Mouse (Mus musculus) heart, embryonic 13.5 days (tissue): Measurements from ENCODE around the gene Bcl6. TPM values are rescaled to one million over a fixed set of nuclear protein-coding genes. Genes with fewer than 3 reads are reported as not detected.
A peak's percentile ranks its signal among the peaks of the same experiment; 100 is the strongest.

Source experiments
- ATAC-seq: fragments of 200-750 bp; cut with Nextera tagmentation; 2 replicates; pipeline ENCODE4 v1.8.0; 2017; ENCODE audit warnings: moderate TSS enrichment; ENCODE audit not compliant: insufficient number of reproducible peaks, low FRiP score, low TSS enrichment; ENCODE audit errors: extremely low read depth
- H3K27ac ChIP-seq: fragments of 300-500 bp; sonication (generic); replicated peaks from 2 replicates; pipeline ENCODE4 v1.5.1; 2015; ENCODE audit warnings: moderate library complexity, mild to moderate bottlenecking, inconsistent platforms
- H3K27me3 ChIP-seq: fragments of 300-500 bp; sonication (generic); replicated peaks from 2 replicates; pipeline ENCODE4 v1.6.1; 2015; ENCODE audit warnings: mild to moderate bottlenecking, inconsistent platforms
- H3K36me3 ChIP-seq: fragments of 300-500 bp; sonication (generic); 2 replicates; pipeline ENCODE4 v1.6.1; 2015; ENCODE audit warnings: mild to moderate bottlenecking, inconsistent platforms
- H3K4me1 ChIP-seq: fragments of 300-500 bp; sonication (generic); 2 replicates; pipeline ENCODE4 v1.6.1; 2015; ENCODE audit warnings: inconsistent platforms
- H3K4me2 ChIP-seq: fragments of 300-500 bp; sonication (generic); 2 replicates; pipeline ENCODE4 v1.6.1; 2015; ENCODE audit warnings: inconsistent platforms, mild to moderate bottlenecking, moderate library complexity
- H3K4me3 ChIP-seq: fragments of 300-500 bp; sonication (generic); 2 replicates; pipeline ENCODE4 v1.5.1; 2015; ENCODE audit warnings: moderate library complexity, mild to moderate bottlenecking, inconsistent platforms
- H3K9ac ChIP-seq: fragments of 300-500 bp; sonication (generic); 2 replicates; pipeline ENCODE4 v1.6.1; 2015; ENCODE audit warnings: inconsistent platforms, mild to moderate bottlenecking, moderate library complexity
- H3K9me3 ChIP-seq: fragments of 300-500 bp; sonication (generic); 2 replicates; pipeline ENCODE4 v1.6.1; 2016; ENCODE audit warnings: inconsistent platforms
- WGBS: fragments of 180-500 bp; shearing (Covaris S2); methylation state at CpG from one replicate; pipeline ENCODE4 v1.1.7; 2015; ENCODE audit warnings: mixed read lengths; 5-methylcytosine and 5-hydroxymethylcytosine counted together
- polyA plus RNA-seq: library from polyadenylated mRNA; unstranded; fragments of >200 nt; fragmentation: Nextera tagmentation; extraction: Ambion mirVana; gene quantifications from 2 replicates; pipeline ENCODE4 v1.2.1, GENCODE M21; 2015

Gene Bcl6
- polyA plus RNA-seq, 1 experiment from 2014 or later = 0.29 TPM

DNA sequence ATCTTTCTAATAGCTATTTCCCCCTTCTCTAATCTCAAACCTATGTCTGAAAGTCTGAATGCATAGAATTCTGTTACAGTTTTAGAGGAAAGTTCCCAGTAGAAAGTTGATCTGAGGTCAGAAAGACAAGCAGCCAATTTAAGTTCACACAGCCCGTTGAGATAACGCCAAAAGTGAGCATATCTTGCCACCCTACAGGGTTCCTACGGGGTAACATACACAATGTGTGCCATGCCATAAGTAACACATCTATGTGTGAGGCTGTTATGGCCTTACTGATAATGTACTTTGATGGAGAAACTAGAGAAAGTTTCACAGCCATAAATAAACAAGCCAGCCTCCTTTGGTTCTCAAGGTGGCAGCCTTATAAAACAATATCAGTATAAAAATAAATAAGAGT is 25.7 kb upstream of the Bcl6 start:
- H3K9ac ChIP-seq = no peak overlapping the region
- H3K4me1 ChIP-seq = no peaks in the 10 kb centered on the region
- H3K27ac ChIP-seq = no peak overlapping the region
- H3K36me3 ChIP-seq = no peaks in the 10 kb centered on the region
- H3K4me2 ChIP-seq = no peak overlapping the region
- H3K4me3 ChIP-seq = no peak overlapping the region
- 0 out of 2 replicates have a peak, but pooled peaks cover 4% of the 10 kb centered on the region for H3K27me3 ChIP-seq
- no peak for ATAC-seq
- no peaks in the 10 kb centered on the region for H3K9me3 ChIP-seq
- WGBS = 35% methylated on average over 3 of the region's 3 CpGs

DNA sequence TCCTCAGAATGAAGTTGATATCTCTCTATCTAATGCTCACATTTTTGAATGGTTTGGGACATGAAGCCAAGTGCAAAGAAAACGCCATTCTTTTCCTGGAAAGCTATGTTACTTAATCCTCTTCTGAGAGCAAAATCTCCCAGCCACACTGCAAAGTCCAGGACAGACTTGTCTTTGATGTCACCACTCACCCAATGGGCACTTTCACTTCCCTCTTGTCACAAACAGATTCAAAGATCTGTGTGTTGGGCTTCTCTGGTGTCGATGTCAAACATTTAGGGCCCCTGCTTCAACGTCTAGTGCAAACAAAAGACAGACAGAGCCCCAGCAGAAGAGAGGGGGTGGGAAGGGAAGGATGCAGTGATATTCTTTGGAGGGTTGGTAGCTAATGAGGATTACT is 23.4 kb upstream of the Bcl6 start:
- H3K9me3 ChIP-seq = no peaks in the 10 kb centered on the region
- no peak overlapping the region for H3K4me3 ChIP-seq
- 32% methylated on average over 3 of the region's 3 CpGs for WGBS
- H3K9ac ChIP-seq = no peak overlapping the region
- 0 out of 2 replicates have a peak, but pooled peaks cover 4% of the 10 kb centered on the region for H3K27me3 ChIP-seq
- H3K4me1 ChIP-seq = no peaks in the 10 kb centered on the region
- H3K4me2 ChIP-seq = no peak overlapping the region
- no peak overlapping the region for H3K27ac ChIP-seq
- no peak for ATAC-seq
- no peaks in the 10 kb centered on the region for H3K36me3 ChIP-seq

DNA sequence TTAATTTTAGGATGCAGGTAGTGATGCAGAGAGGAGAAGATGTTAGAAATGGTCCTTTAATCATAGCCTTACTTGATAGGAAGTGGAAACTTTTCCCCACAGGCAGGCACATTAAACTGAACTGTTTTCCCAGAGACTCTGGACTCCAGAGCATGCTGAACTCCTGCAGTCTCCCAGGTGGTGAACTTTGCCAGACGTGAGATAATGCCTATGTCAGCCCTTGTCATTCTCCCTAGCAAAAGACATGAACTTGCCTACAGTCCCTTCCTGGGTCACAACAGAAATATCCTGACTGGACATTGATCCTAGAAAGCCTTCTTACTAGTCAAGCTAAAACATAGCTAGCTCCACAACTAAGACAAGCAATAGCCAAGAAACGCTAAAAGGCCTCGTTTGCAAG is 22.7 kb upstream of the Bcl6 start:
- no peaks in the 10 kb centered on the region for H3K4me1 ChIP-seq
- 66% methylated on average over 3 of the region's 3 CpGs for WGBS
- H3K27ac ChIP-seq = no peak overlapping the region
- no peak overlapping the region for H3K9ac ChIP-seq
- no peak overlapping the region for H3K4me2 ChIP-seq
- H3K9me3 ChIP-seq = no peaks in the 10 kb centered on the region
- H3K27me3 ChIP-seq = 0 out of 2 replicates have a peak, but pooled peaks cover 2% of the 10 kb centered on the region
- no peak for ATAC-seq
- H3K36me3 ChIP-seq = no peaks in the 10 kb centered on the region
- H3K4me3 ChIP-seq = no peak overlapping the region

DNA sequence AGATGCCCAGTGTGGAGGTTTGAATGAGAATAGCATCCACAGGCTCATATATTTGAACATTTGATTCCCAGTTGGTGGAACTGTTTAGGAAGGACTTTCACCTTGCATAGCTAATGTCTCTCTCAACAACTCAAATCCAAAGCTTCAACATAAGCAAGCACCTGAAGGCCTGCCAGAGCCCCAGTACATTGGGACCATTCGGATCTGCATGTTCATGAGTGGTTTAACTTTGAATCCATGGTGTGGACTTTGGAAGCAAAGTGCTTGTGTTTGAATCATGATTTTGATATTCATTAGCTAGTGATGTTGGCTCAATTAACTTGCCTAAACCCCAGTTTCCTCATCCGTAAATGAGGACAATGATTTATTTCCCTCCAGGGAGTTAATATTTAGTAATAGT is 21.2 kb upstream of the Bcl6 start:
- Histone ChIP-seq H3K27ac (no peak overlapping the region), H3K36me3 (no peaks in the 10 kb centered on the region), H3K4me1 (no peaks in the 10 kb centered on the region), H3K9ac (no peak overlapping the region), H3K4me2 (no peak overlapping the region), H3K27me3 (no peaks in the 10 kb centered on the region), H3K4me3 (no peak overlapping the region), H3K9me3 (no peaks in the 10 kb centered on the region)
- ATAC-seq = no peak
- 81% methylated on average over 2 of the region's 2 CpGs for WGBS

DNA sequence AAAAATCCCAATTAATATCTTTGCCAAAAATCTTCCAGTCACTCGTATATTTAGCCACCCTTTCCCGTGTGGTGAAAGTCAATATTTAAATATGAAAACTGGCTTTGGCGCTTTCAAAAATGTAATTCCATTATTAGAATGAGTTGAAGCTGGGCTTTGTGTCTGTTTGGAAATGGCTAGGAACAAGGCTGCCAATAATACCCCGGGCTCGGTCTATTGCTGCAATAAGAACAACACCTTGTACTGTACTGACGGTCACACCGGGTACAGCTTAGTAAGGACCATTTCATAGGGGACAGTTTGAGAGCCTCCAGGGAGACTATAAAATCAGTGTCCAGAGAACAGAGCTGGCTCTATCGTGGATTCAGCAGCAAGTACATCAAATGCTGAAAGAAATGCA is 17.3 kb upstream of the Bcl6 start:
- Histone ChIP-seq H3K36me3 (no peaks in the 10 kb centered on the region), H3K9me3 (no peaks in the 10 kb centered on the region), H3K4me3 (no peak overlapping the region), H3K4me2 (no peak overlapping the region), H3K27me3 (no peaks in the 10 kb centered on the region), H3K9ac (no peak overlapping the region), H3K27ac (no peak overlapping the region), H3K4me1 (no peaks in the 10 kb centered on the region)
- no peak for ATAC-seq
- 81% methylated on average over 8 of the region's 8 CpGs for WGBS

DNA sequence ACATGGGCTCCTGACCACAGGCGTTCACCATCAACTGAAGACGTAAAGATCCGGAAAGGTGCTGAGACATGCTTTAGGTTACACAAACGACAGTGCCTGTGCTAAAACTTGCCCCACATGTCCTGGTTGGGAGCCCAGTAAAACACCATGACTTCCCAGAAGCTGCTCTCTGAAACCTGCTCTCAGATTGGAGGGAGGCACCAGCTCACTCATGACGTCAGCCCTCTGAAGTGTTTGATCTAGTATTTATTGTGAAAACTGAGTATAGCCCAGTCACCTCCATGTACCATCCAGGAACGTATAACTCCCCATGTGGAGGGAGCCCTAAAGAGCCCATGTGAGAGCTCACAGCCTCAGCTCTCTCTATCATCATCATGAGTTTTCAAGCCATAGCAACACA is 9.3 kb upstream of the Bcl6 start:
- WGBS = 78% methylated on average over 6 of the region's 6 CpGs
- Histone ChIP-seq H3K36me3 (no peaks in the 10 kb centered on the region), H3K4me3 (no peak overlapping the region), H3K9ac (no peak overlapping the region), H3K4me2 (no peak overlapping the region), H3K4me1 (peaks cover 9% of the 10 kb centered on the region), H3K9me3 (no peaks in the 10 kb centered on the region), H3K27ac (no peak overlapping the region), H3K27me3 (no peaks in the 10 kb centered on the region; the same call in 1 of the 2 replicates)
- ATAC-seq = no peak

DNA sequence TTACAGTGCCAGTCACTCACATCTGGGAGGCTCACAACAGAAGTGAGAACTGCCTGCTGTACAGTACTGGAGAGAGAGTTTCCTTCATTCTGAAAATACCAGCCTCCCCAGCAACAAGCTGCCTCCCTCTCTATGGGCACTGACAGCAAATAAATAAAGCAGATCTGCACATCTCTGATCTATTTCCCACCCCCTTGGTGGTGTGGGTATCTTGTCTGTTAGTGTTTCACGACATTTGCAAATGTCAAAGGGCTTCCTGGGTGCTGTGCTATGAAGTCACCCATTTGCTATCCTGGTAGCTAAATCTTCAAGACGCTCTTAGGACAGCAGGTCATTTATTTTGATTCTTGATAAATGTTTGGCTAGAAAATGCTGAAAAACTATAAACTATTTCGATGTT is 8.6 kb upstream of the Bcl6 start:
- Histone ChIP-seq H3K4me2 (no peak overlapping the region), H3K9me3 (no peaks in the 10 kb centered on the region), H3K4me3 (no peak overlapping the region), H3K4me1 (peaks cover 9% of the 10 kb centered on the region), H3K27me3 (no peaks in the 10 kb centered on the region; the same call in 1 of the 2 replicates), H3K27ac (no peak overlapping the region), H3K36me3 (no peaks in the 10 kb centered on the region), H3K9ac (no peak overlapping the region)
- WGBS = 57% methylated on average over 3 of the region's 3 CpGs
- ATAC-seq = no peak

DNA sequence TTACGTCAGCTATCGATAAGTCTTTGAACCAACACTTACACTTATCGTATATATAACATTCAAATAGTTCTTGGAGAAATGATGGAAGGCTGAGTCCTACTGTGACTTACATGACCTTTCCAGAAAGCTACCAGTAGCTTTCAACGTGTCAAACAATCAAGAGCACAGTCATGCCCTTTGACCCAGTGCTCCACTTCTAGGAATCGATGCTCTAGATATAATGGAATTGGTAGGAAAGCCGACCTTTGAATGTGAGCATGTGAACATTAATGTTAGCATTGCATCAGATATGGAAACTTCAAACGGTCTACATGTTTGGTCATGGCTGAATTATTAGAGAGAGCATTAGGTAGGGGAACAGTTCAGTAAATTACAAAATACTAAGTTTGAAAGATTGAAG is 7.7 kb upstream of the Bcl6 start:
- H3K4me1 ChIP-seq = peaks cover 11% of the 10 kb centered on the region
- H3K4me2 ChIP-seq = no peak overlapping the region
- H3K4me3 ChIP-seq = no peak overlapping the region
- no peak overlapping the region for H3K27ac ChIP-seq
- WGBS = 77% methylated on average over 7 of the region's 7 CpGs
- no peak overlapping the region for H3K9ac ChIP-seq
- no peaks in the 10 kb centered on the region for H3K9me3 ChIP-seq
- no peak for ATAC-seq
- no peaks in the 10 kb centered on the region for H3K36me3 ChIP-seq
- no peaks in the 10 kb centered on the region; the same call in 1 of the 2 replicates for H3K27me3 ChIP-seq

DNA sequence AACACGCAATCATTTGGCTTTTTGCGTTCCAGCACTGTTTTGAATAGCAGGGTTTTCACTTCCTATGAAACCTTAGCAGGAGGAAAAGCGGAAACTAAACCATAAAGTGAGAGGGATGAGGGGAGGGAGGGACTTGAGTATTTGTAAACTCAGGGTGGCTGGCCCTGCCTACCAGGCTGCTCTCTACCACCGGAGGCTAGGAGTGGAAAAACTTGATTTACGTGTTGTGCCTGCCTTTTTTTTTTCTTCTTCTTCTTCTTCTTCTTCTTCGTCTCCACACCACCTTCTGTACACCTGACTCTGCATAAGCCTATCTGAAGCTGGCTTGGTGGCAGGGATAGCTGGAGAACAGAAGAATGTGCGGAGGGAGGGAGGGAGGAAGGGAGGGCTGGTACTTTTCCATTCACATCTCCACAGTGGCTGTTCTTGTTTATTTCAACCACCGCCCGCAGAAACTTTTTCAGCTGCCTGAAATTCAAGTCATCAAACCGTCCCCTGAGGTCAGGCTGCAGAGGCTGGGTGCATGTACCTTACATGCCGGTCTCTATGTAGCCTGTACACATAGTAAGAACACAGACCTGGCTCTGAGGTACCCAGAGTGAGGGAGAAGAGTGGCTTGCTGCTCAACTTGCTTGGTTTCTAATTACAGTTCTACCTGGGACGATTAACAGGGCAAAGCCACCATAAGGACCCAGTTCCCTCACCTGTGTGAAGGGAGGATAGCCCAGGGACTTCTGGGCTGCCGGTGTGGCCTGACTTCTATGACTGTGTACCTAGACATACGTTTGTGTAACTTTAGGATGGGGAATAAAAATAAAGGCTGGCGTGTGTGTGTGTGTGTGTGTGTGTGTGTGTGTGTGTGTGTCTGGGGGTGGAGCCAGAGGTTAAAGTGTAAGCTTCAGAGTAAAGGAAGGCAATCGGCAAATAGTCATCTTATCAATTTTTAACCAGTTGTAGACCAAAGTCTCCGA is 5.0 kb upstream of the Bcl6 start:
- Histone ChIP-seq H3K27me3 (no peaks in the 10 kb centered on the region), H3K9ac (peak overlapping the region; percentile 48; the same call in 1 of the 2 replicates), H3K27ac (0 out of 2 replicates have a peak overlapping the region, but pooled peaks have one; percentile 5), H3K9me3 (no peaks in the 10 kb centered on the region), H3K4me2 (peak overlapping the region; percentile 14), H3K4me3 (no peak overlapping the region), H3K36me3 (no peaks in the 10 kb centered on the region), H3K4me1 (peaks cover 28% of the 10 kb centered on the region)
- WGBS = 44% methylated on average over 17 of the region's 17 CpGs
- ATAC-seq = no peak

DNA sequence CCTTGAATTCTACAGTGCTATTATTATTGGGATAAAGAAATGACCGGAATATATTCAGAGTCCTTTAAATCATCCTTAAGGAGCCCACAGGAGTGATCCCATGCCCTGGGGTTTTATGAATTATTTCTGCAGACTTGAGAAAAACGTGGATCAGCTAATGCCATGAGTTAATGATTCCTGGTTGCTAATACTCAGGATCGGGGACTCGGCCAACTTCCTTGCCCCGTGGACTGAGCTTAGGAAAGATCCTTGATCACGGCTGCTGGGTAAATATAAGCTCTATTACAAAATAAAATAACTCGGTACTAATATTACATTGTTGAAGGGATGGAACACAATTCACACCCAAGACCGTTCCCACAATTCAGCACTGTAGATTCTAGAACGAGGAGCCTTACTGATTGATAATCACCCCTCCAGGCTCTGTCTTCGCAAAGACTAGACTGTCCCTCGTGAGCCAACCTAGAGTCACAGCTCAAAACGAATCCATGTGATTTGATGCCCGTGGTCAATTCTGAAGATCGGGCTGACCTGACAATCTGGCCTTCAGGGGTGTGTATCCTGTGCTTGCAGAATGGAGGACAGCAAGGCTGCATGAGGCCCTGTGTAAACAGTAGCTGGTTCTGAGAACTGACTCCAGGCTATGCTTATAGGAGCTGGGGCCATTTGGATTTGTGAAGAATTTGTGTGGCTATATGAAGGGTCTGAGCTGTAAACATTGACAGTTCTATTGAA is 3.4 kb upstream of the Bcl6 start:
- Histone ChIP-seq H3K36me3 (no peaks in the 10 kb centered on the region), H3K9ac (no peak overlapping the region), H3K4me1 (peaks cover 31% of the 10 kb centered on the region), H3K4me2 (no peak overlapping the region), H3K9me3 (no peaks in the 10 kb centered on the region), H3K4me3 (no peak overlapping the region), H3K27ac (no peak overlapping the region), H3K27me3 (no peaks in the 10 kb centered on the region)
- no peak for ATAC-seq
- 87% methylated on average over 14 of the region's 14 CpGs for WGBS

DNA sequence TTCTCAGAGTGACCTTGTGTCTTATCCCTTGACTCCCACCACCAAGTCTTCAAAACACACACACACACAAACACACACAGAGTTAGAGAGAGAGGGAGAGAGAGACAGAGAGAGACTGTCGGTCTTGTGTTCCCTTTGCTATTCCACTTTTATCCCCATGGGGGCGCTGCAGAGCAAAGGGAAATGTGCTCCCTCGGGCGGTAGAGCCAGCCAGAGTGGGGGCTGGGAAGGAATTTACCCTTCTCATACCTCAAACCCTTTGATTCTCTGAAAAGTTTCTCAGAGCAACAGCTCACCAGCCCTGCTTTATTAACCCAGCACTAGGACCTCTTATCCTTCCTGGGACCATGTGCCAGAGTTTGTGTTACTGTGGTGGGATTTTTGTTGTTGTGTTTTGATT is 2.5 kb upstream of the Bcl6 start:
- 2% methylated on average over 4 of the region's 4 CpGs for WGBS
- ATAC-seq = no peak
- Histone ChIP-seq H3K4me2 (peak overlapping the region; percentile 99; the same call in 1 of the 2 replicates), H3K4me3 (no peak overlapping the region), H3K9me3 (no peaks in the 10 kb centered on the region), H3K27ac (no peak overlapping the region), H3K27me3 (no peaks in the 10 kb centered on the region), H3K4me1 (peaks cover 39% of the 10 kb centered on the region), H3K36me3 (no peaks in the 10 kb centered on the region), H3K9ac (no peak overlapping the region)
